Mouse (Mus musculus) hindbrain, embryonic 16.5 days (tissue): ENCODE measurements around the gene Heatr1. TPM values are rescaled to one million over a fixed set of nuclear protein-coding genes. Genes with fewer than 3 reads are reported as not detected.

Source experiments
- ATAC-seq: fragments of 200-750 bp; cut with Nextera tagmentation; 2 replicates; pipeline ENCODE4 v1.8.0; 2017; ENCODE audit warnings: moderate TSS enrichment, moderate library complexity
- H3K27ac ChIP-seq: fragments of 300-500 bp; sonication (generic); 2 replicates; pipeline ENCODE4 v1.5.1; 2014; ENCODE audit warnings: low read depth, mild to moderate bottlenecking, control low read depth, low read length, moderate library complexity
- H3K27me3 ChIP-seq: fragments of 300-500 bp; sonication (generic); replicated peaks from 2 replicates; pipeline ENCODE4 v1.6.1; 2014; ENCODE audit warnings: low read length; ENCODE audit not compliant: control insufficient read depth, insufficient read depth
- H3K36me3 ChIP-seq: fragments of 300-500 bp; sonication (generic); 2 replicates; pipeline ENCODE4 v1.6.1; 2014; ENCODE audit warnings: mild to moderate bottlenecking, low read length, moderate library complexity, mixed read lengths; ENCODE audit not compliant: control insufficient read depth, insufficient read depth
- H3K4me1 ChIP-seq: fragments of 300-500 bp; sonication (generic); 2 replicates; pipeline ENCODE4 v1.6.1; 2014; ENCODE audit warnings: low read depth, low read length; ENCODE audit not compliant: control insufficient read depth, insufficient read depth
- H3K4me2 ChIP-seq: fragments of 300-500 bp; sonication (generic); 2 replicates; pipeline ENCODE4 v1.6.1; 2014; ENCODE audit warnings: mild to moderate bottlenecking, low read length, control low read depth, moderate library complexity
- H3K4me3 ChIP-seq: fragments of 300-500 bp; sonication (generic); 2 replicates; pipeline ENCODE4 v1.5.1; 2014; ENCODE audit warnings: mild to moderate bottlenecking, low read length, control low read depth, moderate library complexity
- H3K9ac ChIP-seq: fragments of 300-500 bp; sonication (generic); 2 replicates; pipeline ENCODE4 v1.6.1; 2014; ENCODE audit warnings: low read depth, mild to moderate bottlenecking, control low read depth, low read length, moderate library complexity
- H3K9me3 ChIP-seq: fragments of 300-500 bp; sonication (generic); 2 replicates; pipeline ENCODE4 v1.6.1; 2014; ENCODE audit warnings: mild to moderate bottlenecking, low read length, moderate library complexity; ENCODE audit not compliant: control insufficient read depth
- WGBS: fragments of 180-500 bp; shearing (Covaris S2); extraction: QIAGEN DNeasy Blood & Tissue Kit; methylation state at CpG from one replicate; pipeline ENCODE4 v1.1.7; 2014; 5-methylcytosine and 5-hydroxymethylcytosine counted together
- polyA plus RNA-seq: library from polyadenylated mRNA; unstranded; fragments of >200 nt; fragmentation: Nextera tagmentation; extraction: Ambion mirVana; gene quantifications from 2 replicates; pipeline ENCODE4 v1.2.1, GENCODE M21; 2015

The Heatr1 gene
- polyA plus RNA-seq = 10.5 and 11.7 TPM in 2 replicates

DNA sequence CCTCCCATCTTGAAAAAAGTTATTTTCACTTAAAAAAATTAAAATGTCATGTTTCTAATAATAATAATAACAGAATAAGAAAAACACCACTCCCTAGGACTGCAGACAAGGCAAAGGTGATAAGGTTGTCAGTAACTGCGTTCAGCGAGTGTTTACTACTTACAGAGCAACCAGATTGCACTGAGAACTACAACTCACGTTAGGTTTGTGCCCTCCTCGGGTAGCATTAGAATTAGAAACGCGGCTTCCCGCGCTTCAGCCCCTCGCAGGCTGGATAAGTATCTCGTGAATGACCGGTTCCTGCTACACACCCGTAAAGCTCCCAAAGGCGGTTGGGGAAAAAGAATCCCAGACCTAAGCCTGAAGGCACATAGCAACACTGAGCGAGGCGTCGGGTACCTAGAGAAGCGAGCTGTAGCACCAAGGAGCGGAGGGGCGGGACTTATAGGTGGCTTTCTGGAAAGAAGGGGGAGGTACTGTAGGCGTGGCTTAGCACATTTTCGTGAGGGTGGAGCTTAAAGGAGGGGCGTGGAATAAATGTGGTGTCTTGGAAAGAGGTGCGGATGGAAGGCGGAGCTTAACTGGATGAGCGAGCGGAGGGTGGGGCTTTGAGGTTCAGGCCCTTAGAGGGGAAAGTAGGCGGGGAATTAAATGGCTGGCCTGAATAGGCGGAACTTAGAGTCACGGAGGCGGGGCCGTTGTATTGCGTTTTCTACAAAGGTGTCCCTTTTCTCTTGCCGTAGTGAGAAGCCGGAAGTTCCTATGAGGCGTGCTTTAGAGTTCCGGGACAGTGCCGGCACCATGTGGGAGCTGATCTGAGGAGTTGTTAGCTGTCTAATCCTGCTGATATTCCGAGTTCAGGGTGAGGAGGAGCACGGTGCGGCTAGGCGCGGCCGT, at the start of gene Heatr1:
Gene Heatr1, plus strand, starts transcription at position 419 of the 897 bp plus-strand sequence.
- Histone ChIP-seq H3K9ac (peak within 1 kb of the TSS; percentile 69), H3K9me3 (no peaks in the 10 kb centered on the region), H3K27me3 (no peaks in the 10 kb centered on the region), H3K4me3 (peak within 1 kb of the TSS; percentile 93), H3K36me3 (peaks cover 4% of the 10 kb centered on the region), H3K27ac (peak within 1 kb of the TSS; percentile 69), H3K4me2 (peak within 1 kb of the TSS; percentile 98), H3K4me1 (peaks cover 7% of the 10 kb centered on the region)
- peak; percentile 98 for ATAC-seq
- WGBS = under 1% methylated on average over 43 of the region's 43 CpGs

DNA sequence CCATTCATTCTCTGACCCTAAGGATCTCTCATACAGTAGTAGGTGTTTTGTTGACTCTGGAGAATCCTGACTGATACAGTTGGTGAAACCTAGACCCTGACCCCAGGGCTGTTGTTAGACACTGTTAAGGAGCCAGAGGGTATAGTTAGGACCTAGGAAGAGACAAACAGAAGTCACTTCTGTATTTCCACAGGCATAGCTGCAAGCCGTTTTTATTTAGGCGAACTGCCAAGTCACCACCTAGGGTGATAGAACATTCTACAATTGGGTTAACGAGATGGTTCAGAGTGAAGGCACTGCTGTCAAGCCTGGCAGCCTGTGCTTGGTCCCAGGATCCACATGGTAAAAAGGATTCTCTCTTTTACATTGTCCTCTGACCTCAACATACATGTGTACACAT, 48.0 kb upstream of the Heatr1 start:
- no peaks in the 10 kb centered on the region for H3K27me3 ChIP-seq
- no peak overlapping the region for H3K9ac ChIP-seq
- WGBS = 64% methylated on average over 3 of the region's 3 CpGs

DNA sequence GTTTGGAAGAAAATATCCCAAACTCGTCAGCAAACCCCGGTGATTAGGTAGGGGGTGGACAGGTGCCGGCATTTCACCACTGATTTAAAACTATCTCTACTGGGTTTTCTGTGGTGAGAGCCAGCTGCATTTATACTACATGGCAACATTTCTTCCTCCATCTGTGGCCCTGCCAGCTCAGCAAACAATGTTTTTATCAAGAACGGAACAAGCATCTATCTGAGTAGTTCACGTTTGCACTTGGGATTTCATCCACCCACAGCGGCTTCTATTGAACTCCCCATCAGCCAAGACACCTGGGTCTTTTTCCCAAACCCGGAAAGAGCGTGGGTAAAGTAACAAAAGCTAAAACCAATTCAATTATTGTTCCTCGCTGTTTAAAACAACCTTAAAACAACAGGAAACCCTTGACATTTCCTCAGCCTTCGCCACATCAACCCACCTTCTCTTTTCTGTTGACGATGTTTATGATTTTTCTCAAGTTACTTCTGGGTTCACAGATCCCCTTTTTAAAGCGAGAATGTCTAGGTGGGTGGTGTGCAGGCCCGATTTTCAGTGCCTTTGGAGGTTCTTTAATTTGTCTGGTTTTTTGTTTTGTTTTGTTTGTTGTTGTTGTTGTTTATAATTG, 45.5 kb upstream of the Heatr1 start:
- ATAC-seq = no peak
- 84% methylated on average over 13 of the region's 13 CpGs for WGBS
- Histone ChIP-seq H3K4me1 (no peaks in the 10 kb centered on the region), H3K9me3 (no peaks in the 10 kb centered on the region), H3K27me3 (no peaks in the 10 kb centered on the region), H3K27ac (no peak overlapping the region), H3K4me2 (no peak overlapping the region), H3K36me3 (no peaks in the 10 kb centered on the region), H3K4me3 (no peak overlapping the region), H3K9ac (no peak overlapping the region)

More for the DNA sequence above, 48.0 kb upstream of the Heatr1 start:
- H3K36me3 ChIP-seq = no peaks in the 10 kb centered on the region
- ATAC-seq = no peak
- H3K4me2 ChIP-seq = no peak overlapping the region
- H3K9me3 ChIP-seq = no peaks in the 10 kb centered on the region
- H3K27ac ChIP-seq = no peak overlapping the region
- no peak overlapping the region for H3K4me3 ChIP-seq
- no peaks in the 10 kb centered on the region for H3K4me1 ChIP-seq

DNA sequence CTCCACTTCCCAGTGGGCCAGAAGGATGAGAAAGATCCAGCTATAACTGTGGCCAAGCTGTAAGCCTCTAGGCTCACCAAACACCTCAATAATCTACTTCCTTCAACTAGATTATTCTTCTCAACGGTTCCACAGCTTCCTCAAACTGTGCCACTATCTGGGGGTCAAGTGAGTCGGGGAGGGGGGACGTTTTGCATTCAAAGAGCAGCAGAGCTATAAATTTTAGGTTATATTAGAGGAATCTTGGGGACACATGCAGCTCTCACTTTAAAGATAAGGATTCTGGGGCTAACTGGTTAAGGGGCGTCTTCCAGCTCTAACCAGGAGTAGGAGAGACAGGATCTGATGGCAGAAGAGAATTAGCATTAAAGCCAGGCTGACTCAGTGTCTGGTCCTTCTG, 38.6 kb upstream of the Heatr1 start:
- Histone ChIP-seq H3K9me3 (no peaks in the 10 kb centered on the region), H3K36me3 (no peaks in the 10 kb centered on the region), H3K4me1 (no peaks in the 10 kb centered on the region), H3K4me2 (no peak overlapping the region), H3K9ac (no peak overlapping the region), H3K27me3 (no peaks in the 10 kb centered on the region), H3K27ac (no peak overlapping the region), H3K4me3 (no peak overlapping the region)
- WGBS = 70% methylated on average over 4 of the region's 4 CpGs
- no peak for ATAC-seq

DNA sequence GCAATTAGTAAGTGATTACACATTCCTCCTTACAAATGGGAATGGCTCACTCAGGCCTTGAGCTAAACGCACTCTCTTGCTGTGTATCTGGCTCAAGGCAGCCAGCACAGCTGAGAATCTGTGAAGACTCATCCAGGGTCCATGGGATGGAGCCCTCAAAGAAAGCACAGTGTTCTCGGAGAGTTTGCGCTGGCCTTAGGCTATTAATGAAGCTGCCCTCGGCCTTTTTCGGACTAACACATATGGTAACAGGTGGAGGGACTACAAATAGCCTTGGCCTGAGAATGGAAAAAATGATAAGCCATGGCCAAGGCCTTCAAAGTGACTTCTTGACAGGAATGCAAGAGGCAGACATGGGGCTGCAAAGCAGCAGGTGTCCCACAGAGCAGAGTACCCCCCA, 37.3 kb upstream of the Heatr1 start:
- H3K27me3 ChIP-seq = no peaks in the 10 kb centered on the region
- 79% methylated on average over 5 of the region's 5 CpGs for WGBS
- no peak overlapping the region for H3K9ac ChIP-seq
- H3K27ac ChIP-seq = no peak overlapping the region
- H3K4me2 ChIP-seq = no peak overlapping the region
- H3K36me3 ChIP-seq = no peaks in the 10 kb centered on the region
- H3K4me3 ChIP-seq = no peak overlapping the region
- H3K4me1 ChIP-seq = no peaks in the 10 kb centered on the region
- no peaks in the 10 kb centered on the region for H3K9me3 ChIP-seq
- no peak for ATAC-seq

DNA sequence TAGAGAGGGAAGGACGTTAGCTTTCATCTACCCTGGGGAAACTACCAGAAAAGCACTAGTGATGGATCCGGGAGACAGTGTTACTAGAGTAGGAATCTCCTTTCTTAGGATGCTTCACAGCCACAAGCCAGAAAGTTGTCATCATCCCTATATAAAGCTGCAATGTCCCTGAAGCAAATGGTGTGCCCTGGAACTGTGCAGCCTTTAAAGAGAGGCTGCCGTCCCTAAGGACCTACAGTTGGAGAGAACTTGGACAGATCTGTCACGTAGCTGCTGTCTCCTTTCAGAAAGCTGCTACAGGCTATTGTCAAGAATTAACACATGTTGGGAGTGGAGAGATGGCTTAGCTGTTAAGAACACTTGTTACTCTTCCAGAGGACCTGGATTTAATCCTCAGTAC, 33.3 kb upstream of the Heatr1 start:
- ATAC-seq = no peak
- no peak overlapping the region for H3K9ac ChIP-seq
- H3K4me2 ChIP-seq = no peak overlapping the region
- no peaks in the 10 kb centered on the region for H3K27me3 ChIP-seq
- H3K36me3 ChIP-seq = no peaks in the 10 kb centered on the region
- H3K4me1 ChIP-seq = no peaks in the 10 kb centered on the region
- H3K27ac ChIP-seq = no peak overlapping the region
- H3K9me3 ChIP-seq = no peaks in the 10 kb centered on the region
- 73% methylated on average over 4 of the region's 4 CpGs for WGBS
- H3K4me3 ChIP-seq = no peak overlapping the region

DNA sequence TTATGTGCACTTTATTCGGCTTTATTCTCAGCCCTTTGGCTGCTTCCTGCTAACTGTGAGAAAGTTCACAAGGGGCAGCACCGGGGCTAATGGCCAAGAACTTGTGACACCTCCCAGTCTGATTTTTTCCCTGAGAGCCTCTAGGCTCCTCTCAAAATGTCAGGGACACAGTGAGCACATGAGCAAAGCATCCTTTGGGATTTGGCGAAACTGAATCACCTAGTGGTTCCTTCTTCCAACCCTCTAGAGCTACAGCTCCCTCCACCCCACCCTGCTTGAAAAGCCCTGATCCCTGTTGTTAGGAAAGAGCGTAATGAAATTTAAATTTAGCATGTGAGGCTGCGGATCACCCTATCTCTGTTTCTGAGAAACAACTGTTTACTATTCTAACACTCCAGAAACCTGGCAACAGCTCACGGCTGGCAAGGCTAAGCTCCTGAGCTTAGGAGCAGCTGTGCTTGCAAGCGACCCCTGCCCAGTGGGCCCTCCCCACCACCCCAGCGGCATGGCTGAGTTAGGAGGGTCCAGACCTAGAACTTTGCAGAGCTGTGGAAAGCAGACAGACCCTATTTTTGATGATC, 25.7 kb upstream of the Heatr1 start:
- peak; percentile 68 for ATAC-seq
- WGBS = 46% methylated on average over 8 of the region's 8 CpGs
- Histone ChIP-seq H3K4me2 (peak overlapping the region; percentile 1; the same call in 1 of the 2 replicates), H3K9ac (no peak overlapping the region), H3K4me1 (no peaks in the 10 kb centered on the region; the same call in 1 of the 2 replicates), H3K36me3 (no peaks in the 10 kb centered on the region), H3K27me3 (no peaks in the 10 kb centered on the region), H3K9me3 (no peaks in the 10 kb centered on the region), H3K4me3 (no peak overlapping the region), H3K27ac (no peak overlapping the region)

DNA sequence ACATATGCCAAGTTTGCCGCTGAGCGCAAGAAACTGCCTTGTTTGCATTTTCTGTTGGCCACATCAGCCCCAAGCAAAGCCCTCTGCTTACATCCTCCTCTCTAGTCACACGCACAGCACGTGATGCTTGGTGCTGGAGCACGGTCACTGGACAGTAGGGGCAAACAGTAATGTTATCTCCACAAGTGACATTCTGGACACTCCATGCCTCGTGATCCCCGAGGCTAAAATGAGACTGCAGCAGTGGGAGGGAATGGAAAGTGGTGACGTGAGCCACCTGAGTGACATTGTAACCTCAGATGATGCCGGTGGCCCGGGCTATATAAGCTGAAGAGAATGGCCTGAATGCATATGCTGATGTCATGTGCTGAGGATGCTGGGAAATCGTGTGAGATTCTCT, 24.9 kb upstream of the Heatr1 start:
- no peaks in the 10 kb centered on the region; the same call in 1 of the 2 replicates for H3K4me1 ChIP-seq
- H3K9ac ChIP-seq = no peak overlapping the region
- ATAC-seq = 0 out of 2 replicates have a peak, but pooled peaks have one; percentile 24
- no peaks in the 10 kb centered on the region for H3K9me3 ChIP-seq
- H3K36me3 ChIP-seq = no peaks in the 10 kb centered on the region
- 86% methylated on average over 11 of the region's 11 CpGs for WGBS
- no peak overlapping the region for H3K4me3 ChIP-seq
- no peaks in the 10 kb centered on the region for H3K27me3 ChIP-seq
- H3K27ac ChIP-seq = no peak overlapping the region
- no peak overlapping the region for H3K4me2 ChIP-seq

DNA sequence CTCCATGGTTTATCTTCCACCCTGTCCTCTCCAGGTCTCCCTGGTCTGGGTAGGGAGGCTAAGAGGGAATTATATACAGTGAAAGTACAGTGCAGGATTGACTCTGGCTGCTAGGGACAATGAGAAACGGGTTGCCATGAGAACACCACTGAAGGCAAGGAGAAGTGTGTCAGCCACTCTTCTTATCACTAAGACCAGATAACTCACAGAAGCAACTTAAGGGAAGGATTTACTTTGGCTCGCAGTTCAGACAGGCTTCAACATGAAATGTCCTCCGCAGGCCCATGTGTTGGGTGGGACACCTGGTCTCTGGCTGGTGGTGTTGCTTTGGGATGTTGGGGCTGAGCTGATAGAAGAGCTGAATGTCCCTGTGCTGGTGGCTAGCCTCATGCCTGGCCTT, 22.1 kb upstream of the Heatr1 start:
- no peak overlapping the region for H3K27ac ChIP-seq
- H3K36me3 ChIP-seq = no peaks in the 10 kb centered on the region
- WGBS = 84% methylated on average over 3 of the region's 3 CpGs
- no peak for ATAC-seq
- no peak overlapping the region for H3K4me2 ChIP-seq
- H3K4me1 ChIP-seq = no peaks in the 10 kb centered on the region; the same call in 1 of the 2 replicates
- no peak overlapping the region for H3K4me3 ChIP-seq
- H3K27me3 ChIP-seq = no peaks in the 10 kb centered on the region
- H3K9me3 ChIP-seq = no peaks in the 10 kb centered on the region
- no peak overlapping the region for H3K9ac ChIP-seq
